Mouse (Mus musculus) embryo, embryonic 9.5 days (tissue): ENCODE measurements around the gene Rgs17.
A peak's percentile ranks its signal among the peaks of the same experiment; 100 is the strongest.
"Not testable (repeated sequence)": the region's sequence is repeated elsewhere in the genome, so short reads cannot be mapped to it uniquely, and the experiment has no call there.

Source experiments
- DNase-seq: peaks from one replicate; pipeline ENCODE4 v3.0.0-alpha.2; 2017; ENCODE audit errors: extremely low spot score

Rgs17 gene

GRCm38 (mm10) chr10:5922294-5922828 is at the start of gene Rgs17:
TSS of gene Rgs17 (minus strand) at chr10:5922400.
- peak; percentile 79 for DNase-seq

DNA sequence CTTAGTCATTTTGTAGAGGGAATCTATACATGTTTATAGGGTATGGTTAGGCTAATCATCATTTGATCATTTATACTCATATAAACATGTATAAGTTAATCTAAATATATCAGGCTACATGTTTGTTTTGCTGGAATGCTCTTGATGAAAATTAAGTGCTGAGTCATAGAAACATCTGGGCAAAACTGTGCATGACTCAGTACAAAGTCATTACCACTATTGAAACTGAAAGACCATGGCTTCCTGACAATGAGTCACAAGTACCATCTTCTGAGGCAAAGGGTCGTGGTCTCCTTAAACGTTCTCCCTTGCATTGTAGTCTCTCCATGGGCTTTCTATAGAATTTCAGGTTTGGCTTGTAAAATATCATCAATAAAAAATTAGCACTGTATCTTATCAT is 45.5 kb upstream of the Rgs17 start:
- no peak for DNase-seq

DNA sequence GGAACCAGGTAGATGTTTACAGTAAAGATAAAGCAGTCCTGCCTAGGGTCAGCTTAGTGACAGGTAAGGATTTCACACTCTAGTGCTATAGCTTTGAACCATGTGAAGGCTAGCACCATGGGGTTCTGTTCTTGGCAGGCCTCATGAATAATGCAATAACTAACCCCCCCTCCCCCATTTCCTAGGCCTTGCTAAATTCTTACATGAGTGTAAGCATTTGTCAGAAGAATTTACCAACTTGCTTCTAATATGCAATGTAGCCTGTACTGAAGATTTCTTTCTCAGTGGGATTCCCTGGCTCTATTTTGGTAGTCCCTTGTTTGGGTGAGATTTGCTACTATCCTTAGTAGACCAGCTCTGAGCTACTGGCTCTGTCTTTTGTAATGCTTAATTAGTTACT is 31.6 kb upstream of the Rgs17 start:
- not testable (repeated sequence) for DNase-seq

DNA sequence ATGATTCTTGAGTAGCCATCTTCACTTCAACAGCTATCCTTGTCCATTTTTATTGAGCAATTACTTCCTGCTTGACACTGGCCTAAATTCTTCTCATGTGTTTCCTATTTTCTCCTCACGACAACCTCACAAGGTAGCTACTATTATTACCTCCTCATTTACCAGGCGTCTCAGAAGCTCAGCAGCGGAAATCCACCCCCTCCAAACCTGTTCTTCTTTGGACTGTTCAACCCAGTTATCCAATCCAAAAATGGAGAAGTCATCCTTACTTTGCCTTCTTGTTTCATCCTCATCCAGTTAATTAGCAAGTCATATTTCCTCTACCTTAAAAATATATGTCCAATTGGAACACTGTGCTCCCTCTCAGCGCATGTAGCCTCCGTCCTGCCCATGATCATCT is 2.1 kb upstream of the Rgs17 start:
- DNase-seq: no peak

DNA sequence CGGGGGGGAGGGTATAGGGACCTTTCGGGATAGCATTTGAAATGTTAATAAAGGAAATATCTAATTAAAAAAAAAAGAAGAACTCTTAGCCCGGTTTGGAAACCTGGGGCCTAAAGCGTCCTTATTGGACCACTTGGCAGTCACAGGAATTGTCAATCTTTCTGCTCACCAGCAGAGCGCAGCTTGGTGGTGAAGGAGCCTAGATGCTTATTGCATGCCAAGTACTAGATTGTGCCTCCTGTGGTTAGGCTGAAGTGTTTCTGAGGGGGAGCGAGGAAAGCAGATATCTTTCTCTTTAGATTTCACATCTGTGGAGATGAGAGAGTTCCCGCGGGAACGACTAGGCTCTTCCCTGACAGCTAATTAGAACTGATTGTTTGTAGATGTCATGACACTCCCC is 896 bp upstream of the Rgs17 start:
- peak; percentile 2 for DNase-seq

DNA sequence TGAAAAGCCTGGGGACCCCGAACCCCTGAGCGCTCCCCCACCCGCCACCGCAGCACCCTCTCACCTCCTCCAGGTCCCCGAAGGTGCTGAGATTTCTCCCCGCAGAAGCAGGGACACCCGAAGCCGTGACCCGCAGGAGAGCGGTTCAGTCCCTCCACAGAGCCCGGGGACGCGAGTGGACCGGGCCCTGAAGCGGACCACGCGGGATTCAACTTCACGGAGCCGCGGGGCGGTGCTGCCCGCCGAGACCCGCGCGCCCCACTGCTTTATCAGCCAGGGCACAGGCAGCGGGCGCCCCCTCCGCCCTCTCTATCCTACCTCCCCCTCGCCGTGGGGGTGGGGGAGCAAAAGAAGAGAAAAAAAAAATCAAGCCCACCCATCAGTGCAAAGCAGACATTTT is 429 bp downstream of the Rgs17 start:
- peak; percentile 4 for DNase-seq

- peak; percentile 22 for DNase-seq
These were observed 1.1 kb downstream of the Rgs17 start for GRCm38 (mm10) chr10:5921031-5921551.

- no peak for DNase-seq
These were observed 17.8 kb downstream of the Rgs17 start for GRCm38 (mm10) chr10:5904399-5904798.

- DNase-seq: no peak
These were observed 20.4 kb downstream of the Rgs17 start for GRCm38 (mm10) chr10:5901777-5902176.

DNA sequence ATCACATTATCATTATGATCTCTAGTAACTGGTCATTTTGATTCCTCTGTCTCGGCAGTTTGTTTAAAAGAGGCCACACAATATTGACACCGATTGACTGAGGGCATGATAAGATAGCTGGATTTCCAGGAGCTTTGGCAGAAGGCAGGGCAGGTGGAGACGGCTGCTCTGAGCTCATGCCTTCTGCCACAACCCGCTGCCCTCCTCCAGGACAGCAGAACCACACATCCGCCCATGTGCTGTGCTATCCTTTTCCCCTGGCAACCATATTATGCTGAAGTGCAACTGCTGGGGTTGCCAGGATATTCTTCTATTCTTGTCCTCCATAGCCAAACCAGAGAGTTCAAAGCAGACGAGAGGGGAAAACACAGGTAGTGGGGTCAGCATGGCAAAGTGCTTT is 21.5 kb downstream of the Rgs17 start:
- DNase-seq: no peak

GRCm38 (mm10) chr10:5877106-5877505 is 45.1 kb downstream of the Rgs17 start:
- DNase-seq: no peak

DNA sequence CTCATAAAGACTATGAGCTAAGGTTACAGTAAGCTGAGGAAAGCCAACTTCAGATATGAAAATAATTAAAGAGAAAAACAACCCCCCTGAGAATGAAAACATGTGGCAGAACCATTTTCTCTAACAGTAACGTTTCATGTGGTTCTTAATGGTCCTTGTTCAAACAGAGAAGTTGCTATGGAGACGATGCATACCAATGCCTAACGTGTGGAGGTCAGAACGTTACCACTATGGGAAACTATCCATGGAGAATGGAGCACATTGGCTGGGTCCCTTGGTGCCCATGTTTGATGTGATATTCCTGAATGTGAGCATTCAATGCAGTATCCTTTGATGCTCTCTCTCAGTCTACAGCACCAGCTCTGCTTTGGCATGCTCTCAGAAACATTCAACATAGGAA is 51.1 kb downstream of the Rgs17 start:
- DNase-seq: no peak

DNA sequence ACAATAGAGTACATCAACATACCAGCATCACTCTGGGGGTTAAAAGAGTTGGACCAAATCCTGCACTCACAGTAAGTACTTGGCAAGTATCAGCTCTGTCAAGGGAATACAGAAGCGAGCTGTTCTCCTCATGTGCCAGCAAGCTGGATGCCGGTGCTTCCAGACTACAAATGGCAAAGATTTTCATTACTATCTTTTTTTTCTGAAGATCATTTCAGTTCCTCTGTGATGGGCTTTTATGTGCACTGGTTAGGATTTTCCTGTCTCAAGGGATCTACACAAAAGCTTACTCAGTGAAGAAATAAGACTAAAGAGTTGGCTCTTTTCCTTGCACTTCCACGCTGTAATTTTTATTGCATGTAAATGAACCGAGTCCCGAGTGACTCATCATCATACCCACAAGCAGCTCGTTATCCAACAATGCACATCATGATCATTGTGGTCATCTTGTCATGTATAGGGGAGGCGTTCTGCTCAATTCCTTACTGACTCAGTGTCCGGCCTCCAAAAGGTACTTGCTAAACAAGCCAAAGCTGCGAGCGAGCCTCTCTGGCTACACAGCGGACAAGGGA is 54.1 kb downstream of the Rgs17 start:
- DNase-seq: no peak

DNA sequence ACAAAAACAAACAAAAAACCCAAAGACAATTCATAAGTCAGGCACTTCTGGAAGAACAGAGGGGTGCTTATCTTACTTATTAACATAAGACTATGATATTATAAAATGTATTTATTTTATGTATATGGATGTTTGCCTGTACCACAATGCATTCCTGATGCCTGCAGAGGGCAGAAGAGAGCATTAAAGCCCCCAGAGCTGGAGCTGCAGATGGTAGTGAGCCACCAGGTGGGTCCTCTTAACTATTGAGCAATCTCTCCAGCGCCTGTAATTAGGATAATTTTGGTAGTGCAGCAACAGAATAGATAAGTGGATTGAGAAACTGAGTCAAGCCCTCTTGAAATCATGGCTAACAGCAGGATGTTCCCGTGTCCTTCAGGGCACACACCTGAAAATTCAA is 56.2 kb downstream of the Rgs17 start:
- no peak for DNase-seq

DNA sequence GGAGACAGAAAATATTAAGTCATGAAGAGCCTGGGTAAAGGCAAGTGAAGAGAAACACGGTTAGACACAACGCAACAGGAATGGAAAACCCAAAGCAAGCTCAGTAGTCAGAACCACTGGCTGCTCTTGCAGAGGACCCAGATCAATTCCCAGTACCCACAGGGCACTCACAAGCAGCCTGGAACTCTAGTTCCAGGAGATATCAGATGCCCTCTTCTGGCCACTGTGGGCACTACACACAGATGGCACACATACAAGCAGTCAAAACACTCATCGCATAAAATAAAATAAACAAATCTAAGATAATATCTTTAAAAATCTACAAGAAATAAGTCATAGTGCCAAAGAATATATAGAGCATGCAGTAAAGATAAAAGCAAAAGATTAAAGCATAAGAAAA is 59.5 kb downstream of the Rgs17 start:
- no peak for DNase-seq

DNA sequence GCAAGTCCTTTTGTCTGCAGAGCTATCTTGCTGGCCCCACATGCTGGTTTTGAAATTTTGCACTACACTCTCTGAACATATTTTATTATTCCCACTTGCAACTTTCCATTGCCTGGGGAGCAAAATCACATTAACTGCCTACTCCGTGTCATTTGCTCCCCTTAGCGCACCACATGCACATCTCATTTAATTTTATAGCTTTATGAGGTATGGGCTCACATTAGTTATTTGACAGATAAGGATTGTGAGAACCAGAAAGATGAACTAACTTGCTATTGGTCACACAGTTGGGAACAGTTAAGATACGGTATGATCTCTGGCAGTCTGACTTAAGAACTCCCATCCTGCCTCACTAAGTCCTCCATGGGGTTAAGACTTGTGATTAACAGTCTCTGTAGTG is 61.4 kb downstream of the Rgs17 start:
- no peak for DNase-seq

DNA sequence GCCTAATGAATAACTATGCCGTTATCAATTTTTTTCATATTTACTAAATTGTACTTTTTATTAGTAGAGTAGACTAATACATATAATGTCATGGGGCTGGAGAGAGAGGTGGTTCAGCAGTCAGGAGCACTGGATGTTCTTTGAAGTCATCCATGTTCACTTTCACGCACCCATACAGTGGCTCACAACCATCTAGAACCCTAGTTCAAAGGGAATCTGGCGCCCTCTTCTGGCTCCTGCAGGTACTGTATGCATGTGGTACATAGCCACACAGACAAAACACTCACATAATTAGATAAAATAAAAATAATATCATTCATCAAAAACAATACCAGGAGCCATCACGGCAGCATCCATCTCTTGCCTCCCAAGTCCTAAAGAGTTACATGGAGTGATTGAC is 62.5 kb downstream of the Rgs17 start:
- no peak for DNase-seq

- DNase-seq: no peak
These were observed 64.1 kb downstream of the Rgs17 start for GRCm38 (mm10) chr10:5857996-5858549.

GRCm38 (mm10) chr10:5853290-5853868 is 68.8 kb downstream of the Rgs17 start:
- no peak for DNase-seq

- DNase-seq: peak; percentile 25
These were observed 75.3 kb downstream of the Rgs17 start for GRCm38 (mm10) chr10:5846939-5847338.

DNA sequence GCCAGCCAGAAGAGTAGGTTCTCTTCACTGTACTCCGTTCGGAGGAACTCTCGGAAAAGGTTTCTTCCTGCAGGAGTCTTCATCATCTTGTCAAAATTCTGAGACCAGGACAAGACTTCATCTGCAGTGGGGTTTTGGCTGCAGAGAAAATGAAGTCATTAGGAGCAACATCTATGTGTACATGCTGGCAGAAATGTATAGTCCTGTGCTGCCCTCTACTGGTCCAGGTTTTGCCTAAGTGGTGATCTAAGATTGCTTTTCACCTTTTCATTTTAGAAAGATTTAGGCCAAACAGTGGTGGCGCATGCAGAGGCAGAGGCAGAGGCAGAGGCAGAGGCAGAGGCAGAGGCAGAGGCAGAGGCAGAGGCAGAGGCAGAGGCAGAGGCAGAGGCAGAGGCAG is 80.8 kb downstream of the Rgs17 start:
- DNase-seq: peak; percentile 15

- no peak for DNase-seq
These were observed 95.7 kb downstream of the Rgs17 start for GRCm38 (mm10) chr10:5826336-5827025.

DNA sequence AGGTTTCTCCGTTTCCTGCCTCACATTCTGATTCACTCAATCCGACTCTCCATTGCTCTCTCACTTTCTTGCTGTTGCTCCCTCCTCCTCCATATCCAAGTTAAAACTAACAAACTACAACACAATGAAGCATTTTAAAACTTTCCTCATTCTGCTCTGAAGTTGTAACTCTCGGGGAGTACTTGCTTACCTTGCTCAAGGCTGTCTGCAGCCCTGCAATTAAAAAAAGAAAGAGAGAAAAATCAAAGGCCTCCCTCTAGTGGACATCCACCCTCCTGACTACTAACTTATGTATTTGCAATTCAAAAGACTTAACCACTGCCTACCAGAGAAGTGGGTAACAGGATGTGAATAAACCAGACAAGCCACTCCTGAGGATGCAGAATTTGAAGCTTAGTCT is 97.4 kb downstream of the Rgs17 start:
- peak; percentile 69 for DNase-seq
